Mouse (Mus musculus): ENCODE measurements around the gene Ganc.

Gene Ganc

DNA sequence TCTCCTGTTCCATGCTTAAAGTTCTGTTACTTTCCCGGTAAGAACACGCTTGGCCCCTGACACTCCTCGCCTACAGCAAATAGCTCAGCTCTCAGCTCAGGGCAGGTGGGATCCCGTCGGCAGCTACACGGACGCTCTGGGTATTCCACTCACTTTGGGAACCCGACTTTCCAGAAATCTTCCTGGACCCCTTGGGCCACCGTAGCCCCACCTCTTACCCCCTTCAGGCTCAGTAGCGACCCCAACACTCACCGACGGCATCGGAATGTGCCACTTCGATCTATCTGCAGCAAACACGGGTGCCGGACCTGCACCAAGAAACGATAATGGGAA, at the start of gene Ganc:
Gene Ganc, plus strand, starts transcription at position 244 of the 333 bp plus-strand sequence.
- DNase-seq (ENCODE audit: low spot score), result no peak

DNA sequence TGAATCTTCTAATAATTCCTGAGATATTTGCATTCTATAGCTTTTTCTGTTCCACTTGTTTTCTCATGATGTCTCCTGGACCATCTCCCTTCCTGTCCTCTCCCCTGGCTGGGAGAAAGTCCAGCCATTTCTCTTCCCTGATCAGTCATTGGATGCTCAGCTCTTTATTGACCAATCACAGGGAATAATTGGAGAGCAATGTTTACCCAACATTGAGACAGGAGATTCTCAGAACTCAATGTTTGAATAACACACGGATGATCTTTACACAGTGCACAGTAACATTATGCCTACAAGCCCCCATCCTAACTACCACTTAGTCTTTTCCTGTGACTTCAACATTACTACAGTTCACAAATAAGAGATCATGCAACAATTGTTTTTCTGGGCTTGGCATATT, 43.3 kb upstream of the Ganc start:
- DNase-seq (ENCODE audit: low spot score), result no peak

- no peak for DNase-seq (ENCODE audit: low spot score)
These were observed 37.2 kb upstream of the Ganc start for GRCm38 (mm10) chr2:120366501-120366900.

DNA sequence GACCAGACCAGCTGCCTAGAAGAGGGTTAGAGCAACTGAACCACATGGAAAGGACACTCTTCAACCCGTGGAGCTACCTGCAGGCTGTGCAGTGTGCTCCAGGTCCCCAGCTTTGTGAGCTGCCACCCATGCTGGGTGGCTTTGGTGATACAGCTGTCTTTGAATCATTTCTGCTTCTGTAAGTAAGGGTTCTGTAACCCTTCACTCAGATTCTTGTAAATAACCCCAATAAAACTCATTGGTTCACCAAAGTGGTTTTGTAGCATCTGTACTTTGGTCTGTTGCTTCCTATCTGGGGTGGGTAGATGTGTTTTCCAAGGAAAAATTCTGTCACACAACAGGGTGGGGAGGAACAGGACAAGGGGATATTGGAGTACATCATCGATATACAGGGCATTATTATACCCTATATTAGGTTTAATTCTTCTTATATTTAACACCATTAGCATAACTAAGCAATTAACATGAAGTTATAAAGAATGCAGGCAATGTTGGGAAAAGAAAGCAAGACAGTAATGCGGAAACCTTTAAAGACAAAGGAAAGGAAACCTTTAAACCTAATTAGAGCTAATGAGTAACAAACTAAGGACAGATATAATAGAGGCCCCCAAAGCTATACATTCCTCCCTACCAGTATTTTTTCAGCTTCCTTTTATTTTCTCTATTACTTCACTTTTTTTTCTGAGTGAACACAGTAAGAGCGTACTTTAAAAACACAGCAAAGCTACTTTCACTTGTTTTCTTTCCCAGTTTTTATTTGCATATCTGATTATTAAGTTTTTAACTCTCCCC, 36.1 kb upstream of the Ganc start:
- no peak for DNase-seq (ENCODE audit: low spot score)

DNA sequence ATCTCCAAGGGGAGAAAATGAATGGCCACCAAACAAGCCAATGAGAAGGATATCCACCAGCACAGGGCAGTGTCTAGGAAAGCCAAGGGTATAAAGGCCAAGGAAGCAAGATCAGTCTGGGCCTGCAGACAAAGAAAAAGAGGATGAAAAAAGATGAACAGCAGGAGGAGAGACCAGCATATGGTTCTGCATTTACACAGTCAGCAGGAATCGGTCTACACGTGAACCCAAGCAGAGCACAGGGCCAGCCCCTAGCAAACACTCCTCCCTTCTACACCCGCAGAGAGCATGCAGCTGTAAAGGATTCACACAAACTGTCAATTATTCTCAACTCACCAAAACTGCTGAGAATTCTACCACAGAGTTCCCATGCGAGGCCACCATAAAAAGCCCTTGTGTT, 29.8 kb upstream of the Ganc start:
- no peak for DNase-seq (ENCODE audit: low spot score)

GRCm38 (mm10) chr2:120386264-120386663, 17.4 kb upstream of the Ganc start:
- DNase-seq (ENCODE audit: low spot score), result no peak

DNA sequence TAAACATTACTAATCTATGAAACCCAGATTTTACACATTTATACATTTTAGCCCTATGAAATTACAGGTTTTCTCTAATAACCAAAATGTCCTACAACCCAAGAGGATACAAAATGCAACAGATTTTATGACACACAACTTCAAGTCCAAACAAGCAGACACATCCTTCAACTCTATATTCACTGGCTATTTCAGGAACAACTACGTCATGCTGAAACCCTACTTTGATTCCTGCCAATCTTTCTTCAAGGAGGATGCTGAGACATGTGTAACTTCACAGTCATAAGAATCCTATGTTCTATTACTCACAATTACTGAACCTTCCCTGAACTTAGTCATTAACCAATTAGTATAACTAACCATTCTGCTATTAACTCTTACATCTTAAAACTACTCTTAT, 16.4 kb upstream of the Ganc start:
- DNase-seq (ENCODE audit: low spot score), result no peak

GRCm38 (mm10) chr2:120389376-120389775, 14.3 kb upstream of the Ganc start:
- no peak for DNase-seq (ENCODE audit: low spot score)

DNA sequence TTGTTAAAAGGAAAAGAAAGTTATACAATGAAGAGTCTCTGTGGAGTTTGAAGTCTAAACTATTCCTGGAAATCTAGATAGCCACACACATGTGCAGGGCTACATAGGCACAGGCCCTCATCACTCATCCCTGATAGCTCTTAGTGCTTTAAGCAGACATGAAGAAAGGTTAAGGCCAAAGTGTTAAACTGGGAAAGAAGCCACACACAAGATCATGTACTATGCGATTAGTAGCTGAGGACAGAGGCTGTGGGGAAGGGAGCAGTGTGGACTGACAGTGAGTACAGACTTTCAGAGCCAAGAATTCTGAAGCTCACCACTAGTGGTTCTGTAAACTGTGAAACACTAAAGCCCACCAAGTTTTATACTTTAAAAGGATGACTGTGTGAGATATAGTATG, 12.8 kb upstream of the Ganc start:
- DNase-seq (ENCODE audit: low spot score), result no peak

DNA sequence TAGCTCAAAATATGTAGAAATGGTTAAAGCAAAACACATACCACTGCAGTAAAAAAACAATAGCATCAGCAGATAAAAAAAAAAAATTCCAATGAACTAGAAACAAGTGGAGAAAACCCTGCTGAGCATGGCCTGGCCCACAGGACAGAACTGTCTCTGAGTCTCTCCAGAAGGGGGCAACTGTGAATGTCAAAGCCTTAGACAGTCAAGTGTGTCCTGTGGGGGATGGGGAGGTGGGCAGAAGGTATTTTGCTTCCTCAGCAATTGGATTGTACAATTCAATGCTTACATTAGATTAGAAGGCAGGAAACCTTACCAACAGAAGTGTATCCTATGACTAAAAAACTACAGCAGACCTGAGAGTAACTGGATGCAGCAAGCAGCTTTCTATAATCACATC, 11.3 kb upstream of the Ganc start:
- DNase-seq (ENCODE audit: low spot score), result no peak

GRCm38 (mm10) chr2:120397951-120398350, 5.7 kb upstream of the Ganc start:
- no peak for DNase-seq (ENCODE audit: low spot score)

DNA sequence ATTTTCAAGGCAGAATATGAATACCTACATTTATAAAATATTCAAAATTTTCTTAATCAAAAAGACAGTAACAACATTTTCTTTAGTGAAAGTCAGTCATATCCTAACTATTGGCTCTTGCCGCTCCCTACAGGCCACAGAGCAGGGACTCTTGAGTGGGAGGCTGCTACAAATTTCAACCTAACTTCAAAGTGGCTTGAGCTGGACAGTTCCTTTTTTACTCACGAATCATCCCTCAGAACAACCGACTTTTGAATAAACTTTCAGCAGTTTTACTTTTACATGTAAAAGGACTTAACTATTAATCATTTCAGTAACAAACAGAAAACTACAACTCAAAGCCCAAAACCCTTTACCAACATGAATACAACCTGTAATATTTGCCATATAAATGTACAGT, 883 bp upstream of the Ganc start:
- no peak for DNase-seq (ENCODE audit: low spot score)

- DNase-seq (ENCODE audit: low spot score), result peak; percentile 91
These were observed 508 bp downstream of the Ganc start, which contains the start of gene Tmem87a for GRCm38 (mm10) chr2:120403986-120404822. Gene Tmem87a (minus strand): TSS chr2:120404113.

- no peak for DNase-seq (ENCODE audit: low spot score)
These were observed 1.4 kb downstream of the Ganc start for GRCm38 (mm10) chr2:120404823-120405765.

- DNase-seq (ENCODE audit: low spot score), result no peak
These were observed 7.5 kb downstream of the Ganc start for GRCm38 (mm10) chr2:120411096-120411628.

DNA sequence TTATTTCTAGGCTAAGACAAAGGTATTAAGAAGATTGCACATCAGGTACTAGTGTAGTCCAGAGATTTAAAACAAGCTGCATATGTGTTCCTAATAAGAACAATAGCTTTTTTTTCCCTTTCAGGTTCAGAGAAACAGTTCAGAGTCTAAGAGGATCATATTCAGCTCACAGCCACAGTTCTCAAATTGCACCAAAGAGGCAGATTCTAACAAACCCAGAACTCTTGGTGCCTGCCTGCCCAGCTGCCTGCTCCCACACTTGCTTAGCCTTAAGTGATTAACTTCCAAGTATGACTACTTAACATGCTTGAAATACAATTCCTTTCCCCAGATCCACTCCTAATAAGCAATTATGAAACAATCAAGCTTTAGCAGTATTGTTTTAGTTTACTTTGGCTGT, 10.4 kb downstream of the Ganc start:
- no peak for DNase-seq (ENCODE audit: low spot score)

DNA sequence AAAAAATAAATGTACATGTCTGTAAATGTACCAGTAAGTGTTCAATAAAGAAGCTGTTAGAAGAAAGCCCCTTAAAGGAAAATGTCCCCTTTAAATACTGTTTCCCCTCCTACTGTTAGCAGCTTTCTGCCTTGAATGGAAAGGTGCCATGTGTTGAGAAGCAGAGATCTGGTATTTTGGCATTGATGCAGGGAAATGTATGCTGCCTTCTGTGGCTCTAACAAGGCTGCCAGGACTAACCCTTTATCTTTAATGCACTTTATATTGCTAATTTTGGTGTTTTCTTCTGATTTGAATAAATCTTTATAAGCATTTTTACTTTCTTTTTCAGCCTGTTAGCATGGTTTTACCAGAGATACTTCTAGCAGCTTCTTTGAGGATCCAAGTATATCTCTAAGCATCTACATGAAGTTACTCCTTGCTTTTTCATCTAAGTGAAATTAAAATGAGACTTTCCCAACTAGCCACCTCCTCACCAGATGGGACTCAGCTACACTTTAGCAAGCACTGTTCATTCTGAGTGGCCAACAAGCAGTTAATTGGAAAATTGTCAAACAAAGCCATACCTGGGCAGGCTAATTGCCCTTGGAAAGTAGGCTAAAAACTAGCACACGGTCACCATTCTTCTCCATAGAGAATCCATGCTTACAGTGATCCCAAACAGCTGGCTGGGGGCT, 11.2 kb downstream of the Ganc start:
- DNase-seq (ENCODE audit: low spot score), result no peak

GRCm38 (mm10) chr2:120424386-120424785, 20.7 kb downstream of the Ganc start:
- DNase-seq (ENCODE audit: low spot score), result no peak

GRCm38 (mm10) chr2:120444486-120444885, 40.8 kb downstream of the Ganc start:
- DNase-seq (ENCODE audit: low spot score), result no peak

DNA sequence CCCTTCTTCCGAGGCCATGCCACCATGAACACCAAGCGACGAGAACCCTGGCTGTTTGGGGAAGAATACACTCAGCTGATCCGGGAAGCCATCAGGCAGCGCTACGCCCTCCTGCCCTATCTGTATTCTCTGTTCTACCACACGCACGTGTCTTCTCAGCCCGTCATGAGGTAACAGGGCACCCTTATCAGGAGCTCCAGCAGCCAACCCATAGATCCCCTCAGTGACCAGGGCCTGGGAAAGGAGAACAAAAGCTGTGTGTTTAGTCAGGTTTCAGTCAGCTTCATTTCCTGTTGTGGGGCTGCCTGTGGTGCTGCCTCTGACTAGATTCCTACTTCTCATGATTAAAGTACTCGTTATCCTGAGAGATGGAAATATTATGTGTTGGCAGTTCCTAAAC, 42.7 kb downstream of the Ganc start:
- no peak for DNase-seq (ENCODE audit: low spot score)

- no peak for DNase-seq (ENCODE audit: low spot score)
These were observed 43.6 kb downstream of the Ganc start for GRCm38 (mm10) chr2:120447306-120447705.

All from ovary, postnatal 36 days (tissue).